Mouse (Mus musculus) small intestine, adult 2 months (tissue): Measurements from ENCODE around the gene Adamts10. TPM values are rescaled to one million over a fixed set of nuclear protein-coding genes. Genes with fewer than 3 reads are reported as not detected.

Experiments used
- H3K27ac ChIP-seq: fragments of 200-500 bp; 2 replicates; pipeline ENCODE4 v1.5.1; 2012; ENCODE audit warnings: low read depth, low read length, control low read depth, inconsistent platforms; ENCODE audit not compliant: insufficient read depth
- H3K27me3 ChIP-seq: fragments of 200-500 bp; 2 replicates; pipeline ENCODE4 v1.6.1; 2012; ENCODE audit warnings: mild to moderate bottlenecking, moderate library complexity, low read length, inconsistent platforms; ENCODE audit not compliant: control insufficient read depth, insufficient read depth
- H3K36me3 ChIP-seq: fragments of 200-500 bp; 2 replicates; pipeline ENCODE4 v1.6.1; 2012; ENCODE audit warnings: mild to moderate bottlenecking, low read length, control low read depth, inconsistent platforms; ENCODE audit not compliant: control insufficient read depth, insufficient read depth
- H3K4me1 ChIP-seq: fragments of 200-500 bp; 2 replicates; pipeline ENCODE4 v1.6.1; 2012; ENCODE audit warnings: low read length, inconsistent platforms, mixed read lengths; ENCODE audit not compliant: control insufficient read depth, insufficient read depth, insufficient read length
- H3K4me3 ChIP-seq: fragments of 200-500 bp; 2 replicates; pipeline ENCODE4 v1.5.1; 2012; ENCODE audit warnings: low read depth, mild to moderate bottlenecking, control low read depth, inconsistent platforms, low read length, moderate library complexity
- CTCF ChIP-seq: fragments of 200-500 bp; IDR thresholded peaks from 2 replicates; pipeline ENCODE4 v1.5.1; 2012; ENCODE audit warnings: low read depth, mild to moderate bottlenecking, control low read depth, inconsistent platforms, low read length, moderate library complexity, mixed read lengths; ENCODE audit not compliant: insufficient replicate concordance, insufficient read length; ENCODE audit errors: extremely low read depth
- POLR2A ChIP-seq: fragments of 200-500 bp; IDR thresholded peaks from 2 replicates; pipeline ENCODE4 v1.6.1; 2012; ENCODE audit warnings: low read depth, mild to moderate bottlenecking, control low read depth, inconsistent platforms, low read length, moderate library complexity
- WGBS: fragments of 180-500 bp; shearing (Covaris S2); methylation state at CpG from one replicate; pipeline ENCODE4 v1.1.7; 2018; 5-methylcytosine and 5-hydroxymethylcytosine counted together
- polyA plus RNA-seq: library from polyadenylated mRNA; depleted of rRNA; stranded (reverse); fragments of >200 nt; gene quantifications from 2 replicates; pipeline ENCODE4 v1.2.3, GENCODE M21; 2012

Gene Adamts10
- polyA plus RNA-seq, 1 experiment = 28.2 TPM

- no peaks in the 10 kb centered on the region for H3K27me3 ChIP-seq
- H3K4me1 ChIP-seq = no peaks in the 10 kb centered on the region
- TF ChIP-seq CTCF (no peak), POLR2A (no peak)
- no peak overlapping the region for H3K4me3 ChIP-seq
- no peak overlapping the region for H3K27ac ChIP-seq
- H3K36me3 ChIP-seq = no peaks in the 10 kb centered on the region
- 50% methylated on average over 1 of the region's 1 CpGs for WGBS
Observed at GRCm38 (mm10) chr17:33498918-33499317, 25.1 kb upstream of the Adamts10 start.

GRCm38 (mm10) chr17:33508386-33508785 lies 15.6 kb upstream of the Adamts10 start:
- Histone ChIP-seq H3K4me1 (no peaks in the 10 kb centered on the region), H3K36me3 (no peaks in the 10 kb centered on the region), H3K4me3 (no peak overlapping the region), H3K27ac (no peak overlapping the region), H3K27me3 (no peaks in the 10 kb centered on the region)
- TF ChIP-seq CTCF = no peak
- TF ChIP-seq POLR2A = no peak
- 96% methylated on average over 1 of the region's 1 CpGs for WGBS

- H3K27ac ChIP-seq = no peak overlapping the region
- TF ChIP-seq CTCF (no peak), POLR2A (no peak)
- no peaks in the 10 kb centered on the region for H3K4me1 ChIP-seq
- H3K27me3 ChIP-seq = no peaks in the 10 kb centered on the region
- 43% methylated on average over 5 of the region's 5 CpGs for WGBS
- no peak overlapping the region for H3K4me3 ChIP-seq
- H3K36me3 ChIP-seq = no peaks in the 10 kb centered on the region
Observed at GRCm38 (mm10) chr17:33510172-33510571, 13.8 kb upstream of the Adamts10 start.

GRCm38 (mm10) chr17:33512441-33513415 lies 11.3 kb upstream of the Adamts10 start:
- Histone ChIP-seq H3K4me1 (no peaks in the 10 kb centered on the region), H3K36me3 (no peaks in the 10 kb centered on the region), H3K27me3 (no peaks in the 10 kb centered on the region), H3K4me3 (no peak overlapping the region), H3K27ac (peak overlapping the region; percentile 9; the same call in 1 of the 2 replicates)
- WGBS = 25% methylated on average over 2 of the region's 2 CpGs
- no peak for TF ChIP-seq CTCF
- TF ChIP-seq POLR2A = no peak

- no peaks in the 10 kb centered on the region for H3K4me1 ChIP-seq
- no peak overlapping the region for H3K4me3 ChIP-seq
- no peak for TF ChIP-seq POLR2A
- no peak for TF ChIP-seq CTCF
- no peaks in the 10 kb centered on the region for H3K27me3 ChIP-seq
- H3K36me3 ChIP-seq = no peaks in the 10 kb centered on the region
- WGBS = 79% methylated on average over 5 of the region's 5 CpGs
- H3K27ac ChIP-seq = no peak overlapping the region
Observed at GRCm38 (mm10) chr17:33513874-33514273, 10.1 kb upstream of the Adamts10 start.

- TF ChIP-seq POLR2A = no peak
- no peak for TF ChIP-seq CTCF
- H3K27me3 ChIP-seq = no peaks in the 10 kb centered on the region
- WGBS = 2% methylated on average over 1 of the region's 1 CpGs
- H3K4me1 ChIP-seq = peaks cover 3% of the 10 kb centered on the region
- H3K4me3 ChIP-seq = no peak overlapping the region
- H3K36me3 ChIP-seq = no peaks in the 10 kb centered on the region
- H3K27ac ChIP-seq = no peak overlapping the region
Observed at GRCm38 (mm10) chr17:33520366-33520765, 3.6 kb upstream of the Adamts10 start.

GRCm38 (mm10) chr17:33523431-33523917 lies 530 bp upstream of the Adamts10 start:
- no peak overlapping the region for H3K27ac ChIP-seq
- no peak for TF ChIP-seq POLR2A
- TF ChIP-seq CTCF = no peak
- peaks cover 6% of the 10 kb centered on the region for H3K4me1 ChIP-seq
- no peaks in the 10 kb centered on the region for H3K36me3 ChIP-seq
- H3K4me3 ChIP-seq = peak overlapping the region; percentile 79
- 9% methylated on average over 12 of the region's 13 CpGs for WGBS
- no peaks in the 10 kb centered on the region for H3K27me3 ChIP-seq
